Mouse (Mus musculus): ENCODE measurements around the gene Glt8d1.
A peak's percentile ranks its signal among the peaks of the same experiment; 100 is the strongest.

The Glt8d1 gene

GRCm38 (mm10) chr14:31001307-31002205, at the start of gene Glt8d1, which contains the start of gene Spcs1:
Gene Glt8d1, plus strand, starts transcription at chr14:31001400.
Gene Spcs1, minus strand, starts transcription at chr14:31001672.
- DNase-seq (ENCODE audit: low spot score) = peak; percentile 87

- no peak for DNase-seq (ENCODE audit: low spot score)
Observed at GRCm38 (mm10) chr14:30958517-30958916, 42.7 kb upstream of the Glt8d1 start.

GRCm38 (mm10) chr14:30959031-30959430, 42.2 kb upstream of the Glt8d1 start:
- no peak for DNase-seq (ENCODE audit: low spot score)

GRCm38 (mm10) chr14:30960366-30960765, 40.8 kb upstream of the Glt8d1 start:
- DNase-seq (ENCODE audit: low spot score) = no peak

- no peak for DNase-seq (ENCODE audit: low spot score)
Observed at GRCm38 (mm10) chr14:30974204-30974603, 27.0 kb upstream of the Glt8d1 start.

GRCm38 (mm10) chr14:30976222-30976621, 25.0 kb upstream of the Glt8d1 start:
- no peak for DNase-seq (ENCODE audit: low spot score)

GRCm38 (mm10) chr14:30996417-30996816, 4.8 kb upstream of the Glt8d1 start:
- DNase-seq (ENCODE audit: low spot score) = no peak

- DNase-seq (ENCODE audit: low spot score) = no peak
Observed at GRCm38 (mm10) chr14:31000356-31000755, 844 bp upstream of the Glt8d1 start.

- no peak for DNase-seq (ENCODE audit: low spot score)
Observed at GRCm38 (mm10) chr14:31000816-31001306, 339 bp upstream of the Glt8d1 start.

GRCm38 (mm10) chr14:31004527-31004926, 3.3 kb downstream of the Glt8d1 start:
- DNase-seq (ENCODE audit: low spot score) = no peak

GRCm38 (mm10) chr14:31006779-31007178, 5.6 kb downstream of the Glt8d1 start:
- no peak for DNase-seq (ENCODE audit: low spot score)

- no peak for DNase-seq (ENCODE audit: low spot score)
Observed at GRCm38 (mm10) chr14:31011588-31011987, 10.4 kb downstream of the Glt8d1 start.

- no peak for DNase-seq (ENCODE audit: low spot score)
Observed at GRCm38 (mm10) chr14:31013928-31014327, 12.7 kb downstream of the Glt8d1 start.

GRCm38 (mm10) chr14:31016063-31016462, 14.9 kb downstream of the Glt8d1 start:
- DNase-seq (ENCODE audit: low spot score) = no peak

- no peak for DNase-seq (ENCODE audit: low spot score)
Observed at GRCm38 (mm10) chr14:31017854-31018253, 16.7 kb downstream of the Glt8d1 start.

- peak; percentile 97 for DNase-seq (ENCODE audit: low spot score)
Observed at GRCm38 (mm10) chr14:31018860-31019291, 17.7 kb downstream of the Glt8d1 start, which contains the start of the genes Pbrm1 and Gnl3. Gene Pbrm1, plus strand, starts transcription at chr14:31019138. Gene Gnl3, minus strand, starts transcription at chr14:31019152.

- peak; percentile 82 for DNase-seq (ENCODE audit: low spot score)
Observed at GRCm38 (mm10) chr14:31019331-31020205, 18.4 kb downstream of the Glt8d1 start.

- DNase-seq (ENCODE audit: low spot score) = no peak
Observed at GRCm38 (mm10) chr14:31022579-31022978, 21.4 kb downstream of the Glt8d1 start.

- no peak for DNase-seq (ENCODE audit: low spot score)
Observed at GRCm38 (mm10) chr14:31025785-31026184, 24.6 kb downstream of the Glt8d1 start.

GRCm38 (mm10) chr14:31045296-31045695, 44.1 kb downstream of the Glt8d1 start:
- DNase-seq (ENCODE audit: low spot score) = no peak

- no peak for DNase-seq (ENCODE audit: low spot score)
Observed at GRCm38 (mm10) chr14:31045817-31046216, 44.6 kb downstream of the Glt8d1 start.
